Mouse (Mus musculus) ES-E14 (cell line): ENCODE results near the gene Shank3.

Source experiments
- CHD2 ChIP-seq: IDR thresholded peaks from 2 replicates; pipeline ENCODE4 v1.6.1; 2014; ENCODE audit warnings: mild to moderate bottlenecking, low read depth, low read length, inconsistent platforms
- HCFC1 ChIP-seq: IDR thresholded peaks from 2 replicates; pipeline ENCODE4 v1.6.1; 2012; ENCODE audit warnings: low read length, inconsistent platforms, borderline replicate concordance; ENCODE audit not compliant: insufficient read depth
- MAFK ChIP-seq: IDR thresholded peaks from 2 replicates; pipeline ENCODE4 v1.6.1; 2014; ENCODE audit warnings: mild to moderate bottlenecking, low read depth, low read length, inconsistent platforms; ENCODE audit not compliant: insufficient read depth

DNA sequence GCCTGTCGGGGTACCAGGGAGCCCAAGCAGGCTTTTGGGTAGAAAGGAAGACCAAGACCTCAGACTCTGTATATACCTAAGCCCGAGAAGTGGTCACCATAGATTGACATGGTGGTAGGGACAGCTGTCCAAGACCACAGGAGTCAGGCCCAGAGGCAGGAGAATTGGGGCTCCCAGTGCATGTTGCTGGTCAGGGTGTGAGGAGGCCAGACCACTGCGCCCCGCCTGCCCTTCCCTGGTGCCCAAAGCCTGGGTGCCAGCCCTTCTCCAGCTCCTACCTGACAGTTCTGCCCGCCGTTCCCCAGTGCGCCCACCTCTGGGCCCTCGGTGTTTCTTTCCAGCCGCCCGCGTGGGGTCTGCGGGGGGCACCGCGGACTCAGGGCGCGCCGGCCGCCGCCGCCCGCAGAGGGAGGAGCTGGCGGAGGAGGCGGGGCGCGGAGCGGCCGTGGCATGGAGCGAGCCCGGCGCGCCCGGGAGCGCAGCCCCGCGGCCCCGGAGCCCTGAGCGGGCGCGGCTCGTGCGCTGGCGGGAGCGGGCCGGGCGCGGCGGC is 23.9 kb downstream of the Shank3 start:
- no peak for TF ChIP-seq CHD2
- TF ChIP-seq HCFC1, result no peak
- no peak for TF ChIP-seq MAFK
